Mouse (Mus musculus) liver, embryonic 11.5 days (tissue): Measurements from ENCODE around the gene Atp5e. TPM values are rescaled to one million over a fixed set of nuclear protein-coding genes. Genes with fewer than 3 reads are reported as not detected.

Experiments used
- ATAC-seq: fragments of 200-750 bp; cut with Nextera tagmentation; replicated peaks from 2 replicates; pipeline ENCODE4 v1.8.0; 2017; ENCODE audit warnings: moderate number of reproducible peaks, mild to moderate bottlenecking, moderate TSS enrichment, moderate library complexity; ENCODE audit not compliant: low FRiP score
- DNase-seq: peaks from one replicate; pipeline ENCODE4 v3.0.0-alpha.2; 2017; ENCODE audit warnings: low spot score
- H3K27ac ChIP-seq: fragments of 300-500 bp; sonication (generic); 2 replicates; pipeline ENCODE4 v1.5.1; 2014; ENCODE audit warnings: mild to moderate bottlenecking, low read depth, low read length, control low read depth
- H3K27me3 ChIP-seq: fragments of 300-500 bp; sonication (generic); replicated peaks from 2 replicates; pipeline ENCODE4 v1.6.1; 2014; ENCODE audit warnings: low read length, mixed read lengths; ENCODE audit not compliant: control insufficient read depth, insufficient read depth
- H3K36me3 ChIP-seq: fragments of 300-500 bp; sonication (generic); 2 replicates; pipeline ENCODE4 v1.6.1; 2014; ENCODE audit warnings: mild to moderate bottlenecking, low read length, moderate library complexity, mixed read lengths; ENCODE audit not compliant: control insufficient read depth, insufficient read depth
- H3K4me1 ChIP-seq: fragments of 300-500 bp; sonication (generic); replicated peaks from 2 replicates; pipeline ENCODE4 v1.6.1; 2014; ENCODE audit warnings: low read length, mixed read lengths; ENCODE audit not compliant: control insufficient read depth, insufficient read depth
- H3K4me2 ChIP-seq: fragments of 300-500 bp; sonication (generic); 2 replicates; pipeline ENCODE4 v1.6.1; 2014; ENCODE audit warnings: mild to moderate bottlenecking, control low read depth, moderate library complexity
- H3K4me3 ChIP-seq: fragments of 300-500 bp; sonication (generic); 2 replicates; pipeline ENCODE4 v1.5.1; 2014; ENCODE audit warnings: low read depth, low read length, control low read depth
- H3K9ac ChIP-seq: fragments of 300-500 bp; sonication (generic); 2 replicates; pipeline ENCODE4 v1.6.1; 2014; ENCODE audit warnings: low read depth, low read length, control low read depth
- H3K9me3 ChIP-seq: fragments of 300-500 bp; sonication (generic); 2 replicates; pipeline ENCODE4 v1.6.1; 2016; ENCODE audit warnings: low read length, inconsistent platforms, mixed read lengths; ENCODE audit not compliant: control insufficient read depth
- WGBS: fragments of 180-500 bp; shearing (Covaris S2); extraction: QIAGEN DNeasy Blood & Tissue Kit; methylation state at CpG from one replicate; pipeline ENCODE4 v1.1.7; 2014; 5-methylcytosine and 5-hydroxymethylcytosine counted together
- polyA plus RNA-seq: library from polyadenylated mRNA; unstranded; fragments of >200 nt; fragmentation: Nextera tagmentation; extraction: Ambion mirVana; gene quantifications from 2 replicates; pipeline ENCODE4 v1.2.1, GENCODE M21; 2014

Atp5e gene
- 597 and 634 TPM in 2 replicates for polyA plus RNA-seq

DNA sequence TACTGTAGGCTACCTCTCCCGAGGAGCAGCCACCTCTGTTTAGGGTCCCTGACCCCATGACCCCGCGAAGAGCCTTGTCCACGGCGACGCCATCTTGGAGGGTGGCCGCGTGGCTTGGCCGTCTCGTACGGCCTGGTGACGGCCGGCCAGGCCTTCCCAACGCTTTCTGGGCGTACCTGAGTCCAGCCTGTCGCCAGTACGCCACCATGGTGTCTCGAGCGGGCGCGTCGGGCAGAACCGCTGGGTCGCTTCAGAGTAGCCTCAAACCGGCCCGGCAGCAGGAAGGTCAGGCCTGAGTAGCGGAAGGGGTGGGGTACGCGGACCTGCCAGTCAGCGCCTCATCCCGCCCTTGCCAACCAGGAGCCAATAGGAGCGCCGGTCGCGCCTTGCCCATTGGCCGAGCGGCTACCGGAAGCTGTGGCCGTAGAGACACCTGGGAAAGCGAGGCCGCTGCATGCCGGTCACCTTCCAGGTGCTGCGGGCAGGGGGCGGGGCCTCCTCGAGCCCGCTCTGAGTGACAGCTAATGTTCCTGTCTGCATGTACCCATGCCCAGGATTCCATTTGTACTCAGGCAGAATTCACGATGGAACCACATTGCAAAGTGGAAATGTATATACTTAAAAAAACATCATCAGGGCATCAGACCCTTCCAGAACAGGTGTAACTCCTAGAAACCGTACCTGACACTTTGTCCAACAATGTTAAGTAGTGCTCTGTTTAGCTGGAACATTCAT, at the start of gene Atp5e:
Gene Atp5e (minus strand): TSS at position 317 of the 735 bp plus-strand sequence.
- peak; percentile 99 for ATAC-seq
- H3K36me3 ChIP-seq, result peaks cover 33% of the 10 kb centered on the region
- peak within 1 kb of the TSS; percentile 88 for H3K9ac ChIP-seq
- peak within 1 kb of the TSS; percentile 84 for H3K4me3 ChIP-seq
- H3K27ac ChIP-seq, result peak within 1 kb of the TSS; percentile 83
- DNase-seq, result peak; percentile 90
- peaks cover 10% of the 10 kb centered on the region; the same call in 1 of the 2 replicates for H3K4me1 ChIP-seq
- 3% methylated on average over 48 of the region's 48 CpGs for WGBS
- no peaks in the 10 kb centered on the region for H3K27me3 ChIP-seq
- H3K4me2 ChIP-seq, result peak within 1 kb of the TSS; percentile 98
- no peaks in the 10 kb centered on the region for H3K9me3 ChIP-seq

DNA sequence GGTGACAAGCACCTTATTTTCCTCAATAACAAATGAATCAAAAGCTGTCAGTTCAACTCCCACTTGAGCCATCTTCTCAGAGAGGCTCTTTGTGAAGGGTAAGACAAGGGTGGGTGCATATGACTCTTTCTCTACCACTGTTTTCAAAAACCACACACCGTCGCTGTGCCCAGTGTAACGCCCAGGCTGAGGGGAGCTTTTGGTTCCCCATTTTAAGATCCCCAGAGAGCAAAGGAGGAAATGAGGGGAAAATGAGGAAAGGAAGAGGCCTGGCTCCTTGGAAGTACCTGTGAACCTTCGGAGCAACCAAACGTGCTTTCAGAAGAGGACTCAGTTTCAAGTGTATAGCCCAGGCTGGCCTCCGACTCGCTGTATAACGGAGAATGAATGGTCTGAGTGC, 45.9 kb upstream of the Atp5e start:
- Histone ChIP-seq H3K36me3 (no peaks in the 10 kb centered on the region), H3K4me3 (no peak overlapping the region), H3K27me3 (no peaks in the 10 kb centered on the region), H3K27ac (no peak overlapping the region), H3K4me2 (no peak overlapping the region), H3K9me3 (no peaks in the 10 kb centered on the region), H3K9ac (no peak overlapping the region), H3K4me1 (no peaks in the 10 kb centered on the region)
- ATAC-seq, result no peak
- WGBS, result 79% methylated on average over 8 of the region's 8 CpGs
- no peak for DNase-seq

DNA sequence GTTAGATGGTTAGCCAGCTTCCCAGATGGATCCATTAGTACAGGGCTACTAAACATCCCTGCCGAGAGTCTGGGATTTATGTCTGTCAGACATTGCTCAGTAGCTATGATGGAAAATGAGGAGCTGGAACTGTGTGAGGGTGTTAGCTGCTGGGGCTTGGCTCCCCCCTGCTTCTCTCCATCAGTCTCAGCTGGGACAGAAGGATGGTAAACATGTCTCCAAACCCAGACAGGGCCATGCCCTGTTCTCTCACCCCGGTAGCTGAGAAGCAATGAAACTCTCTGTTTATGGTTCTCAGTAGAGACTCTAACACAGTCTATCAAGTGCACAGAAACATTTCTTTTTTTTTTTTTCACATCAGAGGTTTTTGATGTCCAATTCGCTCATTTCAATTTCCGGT, 44.1 kb upstream of the Atp5e start:
- Histone ChIP-seq H3K4me2 (no peak overlapping the region), H3K4me1 (no peaks in the 10 kb centered on the region), H3K9me3 (no peaks in the 10 kb centered on the region), H3K9ac (no peak overlapping the region), H3K27me3 (no peaks in the 10 kb centered on the region), H3K27ac (no peak overlapping the region), H3K36me3 (no peaks in the 10 kb centered on the region), H3K4me3 (no peak overlapping the region)
- 76% methylated on average over 4 of the region's 4 CpGs for WGBS
- ATAC-seq (no peak), DNase-seq (no peak)

DNA sequence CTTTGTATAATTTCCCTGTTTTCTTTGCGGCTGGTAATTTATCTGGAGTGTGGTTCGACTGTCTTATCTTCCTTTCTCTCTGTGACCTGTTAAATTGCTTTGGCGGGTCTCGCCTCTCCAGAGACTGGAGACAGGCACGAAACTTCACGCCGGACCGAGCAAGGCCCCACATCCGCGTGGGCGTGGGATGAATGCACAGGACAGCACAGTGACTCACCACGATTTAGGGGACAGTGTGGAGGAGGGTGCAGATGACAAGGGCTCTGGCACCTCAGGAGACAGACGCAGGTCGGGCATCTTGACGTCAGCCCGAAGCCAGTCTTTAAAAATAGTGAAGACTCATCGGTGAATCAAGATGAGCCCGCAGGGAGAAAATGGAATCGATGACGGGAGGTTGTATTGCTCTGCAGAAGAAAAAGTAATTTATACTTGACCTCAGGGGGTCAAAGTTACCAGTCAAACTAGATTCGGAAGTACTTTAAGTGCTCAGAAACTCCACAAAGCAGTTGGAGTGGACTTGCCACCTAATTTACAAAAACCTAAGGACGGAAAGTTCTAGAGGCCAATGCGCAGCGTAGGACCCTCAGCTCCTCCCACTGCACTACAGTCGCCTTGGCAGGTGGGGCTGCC, 39.0 kb upstream of the Atp5e start:
- 72% methylated on average over 25 of the region's 25 CpGs for WGBS
- H3K4me1 ChIP-seq, result no peaks in the 10 kb centered on the region
- no peak overlapping the region for H3K4me3 ChIP-seq
- no peaks in the 10 kb centered on the region for H3K36me3 ChIP-seq
- H3K9me3 ChIP-seq, result no peaks in the 10 kb centered on the region
- H3K27me3 ChIP-seq, result no peaks in the 10 kb centered on the region
- H3K4me2 ChIP-seq, result no peak overlapping the region
- no peak overlapping the region for H3K9ac ChIP-seq
- no peak for DNase-seq
- no peak overlapping the region for H3K27ac ChIP-seq
- no peak for ATAC-seq

DNA sequence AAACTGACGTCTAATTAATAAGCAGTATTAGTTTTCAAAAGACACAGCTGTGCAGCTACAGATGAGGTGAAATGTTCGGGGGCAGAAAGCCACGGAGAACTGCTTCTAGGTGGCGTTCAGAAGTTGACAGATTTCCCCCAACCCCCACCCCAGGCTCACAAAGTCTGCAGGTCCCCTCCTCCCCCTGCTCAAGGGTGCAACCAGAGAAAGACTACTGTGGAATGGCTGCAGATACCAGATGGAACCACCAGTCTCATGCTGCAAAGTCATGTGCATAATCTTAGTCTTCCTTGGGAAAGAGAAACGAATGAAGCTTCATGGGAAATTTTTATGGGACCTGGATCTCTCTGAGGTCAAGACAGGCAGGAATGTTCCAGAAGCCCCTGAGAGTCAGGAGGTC, 38.4 kb upstream of the Atp5e start:
- Histone ChIP-seq H3K9me3 (no peaks in the 10 kb centered on the region), H3K27me3 (no peaks in the 10 kb centered on the region), H3K4me2 (no peak overlapping the region), H3K9ac (no peak overlapping the region), H3K4me1 (no peaks in the 10 kb centered on the region), H3K4me3 (no peak overlapping the region), H3K27ac (no peak overlapping the region), H3K36me3 (no peaks in the 10 kb centered on the region)
- no peak for ATAC-seq
- WGBS, result 50% methylated on average over 5 of the region's 5 CpGs
- DNase-seq, result no peak

DNA sequence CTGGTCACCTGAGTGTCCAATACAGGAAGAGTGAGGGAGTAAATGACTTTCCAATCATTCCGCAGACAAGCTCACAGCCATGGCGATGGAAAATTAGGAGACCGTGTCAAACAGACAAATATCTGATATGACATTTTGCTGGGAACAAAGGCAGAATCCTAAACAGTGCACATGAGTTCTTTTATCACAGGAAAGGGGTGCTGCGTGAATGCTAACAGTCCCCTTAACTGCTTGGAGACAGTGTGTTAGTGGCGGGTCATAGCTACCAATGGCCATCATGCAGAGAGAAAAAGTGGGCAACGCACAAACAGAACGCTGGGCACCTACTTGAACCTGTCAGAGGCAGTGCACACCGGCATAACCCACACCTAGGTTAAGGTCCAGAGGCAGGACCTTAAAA, 37.6 kb upstream of the Atp5e start:
- DNase-seq (no peak), ATAC-seq (no peak)
- no peak overlapping the region for H3K27ac ChIP-seq
- H3K27me3 ChIP-seq, result no peaks in the 10 kb centered on the region
- H3K9me3 ChIP-seq, result no peaks in the 10 kb centered on the region
- WGBS, result 89% methylated on average over 8 of the region's 8 CpGs
- no peaks in the 10 kb centered on the region for H3K36me3 ChIP-seq
- H3K4me2 ChIP-seq, result no peak overlapping the region
- no peak overlapping the region for H3K4me3 ChIP-seq
- no peak overlapping the region for H3K9ac ChIP-seq
- H3K4me1 ChIP-seq, result no peaks in the 10 kb centered on the region

DNA sequence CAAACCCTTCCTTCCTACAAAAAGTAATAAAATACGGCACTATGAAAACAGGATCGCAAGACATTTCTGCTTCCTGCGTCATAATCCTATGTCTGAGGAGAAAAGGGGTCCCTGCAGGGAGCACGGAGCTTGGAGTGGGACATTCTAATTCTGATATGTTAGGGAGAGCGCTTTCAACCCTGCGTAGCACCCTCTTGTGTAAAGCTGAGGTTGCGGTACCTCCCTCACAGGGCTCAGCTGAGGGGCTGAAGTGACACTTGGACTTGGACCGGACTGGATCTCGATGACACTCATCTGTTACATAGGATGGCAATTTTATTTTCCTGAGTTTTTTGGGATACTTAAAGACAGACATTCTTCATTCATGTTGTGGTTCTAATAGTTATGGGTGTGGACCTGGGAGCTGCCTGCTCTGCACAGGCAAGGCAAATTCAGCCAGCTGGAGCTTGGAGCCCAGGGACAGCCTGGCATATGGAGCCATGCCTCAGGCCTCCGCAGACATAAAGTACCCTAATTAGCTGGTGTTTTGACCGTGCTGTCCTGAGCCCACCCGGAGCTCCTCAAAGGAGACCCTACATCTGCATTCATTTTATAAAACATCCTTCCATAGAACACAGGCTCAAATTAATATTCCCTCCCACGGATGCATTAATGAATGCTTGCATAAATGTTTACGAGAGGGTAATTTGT, 37.1 kb upstream of the Atp5e start:
- Histone ChIP-seq H3K9ac (no peak overlapping the region), H3K27me3 (no peaks in the 10 kb centered on the region), H3K9me3 (no peaks in the 10 kb centered on the region), H3K4me2 (no peak overlapping the region), H3K27ac (no peak overlapping the region), H3K4me3 (no peak overlapping the region), H3K36me3 (no peaks in the 10 kb centered on the region), H3K4me1 (no peaks in the 10 kb centered on the region)
- DNase-seq, result no peak
- ATAC-seq, result no peak
- WGBS, result 82% methylated on average over 14 of the region's 14 CpGs

DNA sequence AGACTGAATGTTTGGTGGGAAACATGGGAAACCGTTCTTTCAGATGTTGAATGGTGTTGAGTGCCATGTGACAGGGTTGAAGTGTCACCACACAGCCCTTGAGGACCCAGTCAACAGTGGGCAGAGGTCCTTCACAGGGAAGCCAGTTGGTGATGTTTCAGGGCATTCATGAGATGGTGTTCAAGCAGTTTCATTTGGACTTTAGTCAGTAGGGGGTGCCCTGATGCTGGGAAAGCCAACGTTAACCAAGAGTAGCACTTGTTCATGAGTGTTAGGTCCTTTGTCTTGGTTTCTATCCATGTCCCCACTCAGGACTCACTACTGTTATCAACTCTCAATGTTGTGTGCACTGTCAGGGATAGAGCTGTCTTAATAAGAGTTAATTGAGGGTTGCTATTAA, 29.0 kb upstream of the Atp5e start:
- no peak overlapping the region for H3K27ac ChIP-seq
- no peak overlapping the region for H3K4me3 ChIP-seq
- H3K4me1 ChIP-seq, result no peaks in the 10 kb centered on the region
- no peaks in the 10 kb centered on the region for H3K9me3 ChIP-seq
- no peaks in the 10 kb centered on the region for H3K36me3 ChIP-seq
- no peak for DNase-seq
- no peak overlapping the region for H3K9ac ChIP-seq
- H3K4me2 ChIP-seq, result no peak overlapping the region
- H3K27me3 ChIP-seq, result no peaks in the 10 kb centered on the region
- ATAC-seq, result no peak
- WGBS, result 71% methylated on average over 2 of the region's 2 CpGs
